Mouse (Mus musculus) left cerebral cortex, postnatal 10 days (tissue): ENCODE measurements around the gene Gys1. TPM values are rescaled to one million over a fixed set of nuclear protein-coding genes. Genes with fewer than 3 reads are reported as not detected.

Experiments
- DNase-seq, 2 experiments: peaks; one replicate each; pipeline ENCODE4 v3.0.0; 2021 to 2022; ENCODE audit warnings: low spot score in 2 of 2, mixed read lengths in 1 of 2; ENCODE audit errors: extremely low spot score in 1 of 2
- intact Hi-C: fragments of 180-260 bp; cut with DNase I; formaldehyde crosslinking; loops from one replicate; pipeline ENCODE4 v1.15.1; 2025
- total RNA-seq, 2 experiments: library from RNA; stranded (reverse); gene quantifications; 2 replicates each; pipeline ENCODE4 v1.2.3; 2021

The Gys1 gene
- total RNA-seq, 2 experiments from 2014 or later, result 16.9 to 17.3 TPM

DNA sequence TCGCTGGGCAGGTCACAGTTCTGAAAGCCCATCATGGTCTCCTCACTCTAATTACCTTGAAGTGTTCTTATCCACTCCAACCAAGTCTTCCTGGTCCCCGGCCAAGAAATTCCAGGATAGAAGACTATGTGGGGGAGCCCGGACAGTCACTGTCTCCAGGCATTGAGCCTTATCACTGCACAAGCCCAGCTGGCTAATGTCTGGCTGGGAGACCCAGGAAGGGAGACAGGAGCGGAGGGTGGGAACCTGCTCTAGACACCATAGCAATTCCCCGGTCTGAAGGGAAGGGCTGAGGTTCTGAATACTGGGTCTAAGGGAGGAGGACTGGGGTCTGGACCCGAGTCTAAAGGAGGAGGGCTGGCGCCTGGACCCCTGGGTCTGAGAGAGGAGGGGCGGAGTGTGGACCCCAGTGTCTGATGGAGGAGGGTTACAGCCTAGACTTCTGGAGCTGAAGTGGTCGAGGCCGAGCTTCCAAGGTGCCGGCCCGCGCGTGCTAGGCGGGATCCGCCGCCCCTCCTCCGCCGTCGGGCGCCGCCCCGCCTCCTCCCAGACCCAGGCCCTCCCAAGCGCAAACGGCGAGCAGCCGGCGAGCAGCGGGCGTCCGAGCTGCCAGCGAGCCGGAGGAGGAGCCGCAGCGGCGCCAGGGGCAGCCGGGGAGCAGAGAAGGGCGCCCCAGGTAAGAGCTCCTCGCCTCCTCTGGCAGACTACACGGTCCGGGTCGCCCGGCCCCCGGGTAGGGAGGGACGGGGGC, 21.4 kb upstream of the Gys1 start, which contains the start of gene Ntf5:
Gene Ntf5 (plus strand): TSS at position 583 of the 751 bp plus-strand sequence.
- DNase-seq, result peak in 1 of 2 experiments; percentile 32
- intact Hi-C loops, result no loop called here

DNA sequence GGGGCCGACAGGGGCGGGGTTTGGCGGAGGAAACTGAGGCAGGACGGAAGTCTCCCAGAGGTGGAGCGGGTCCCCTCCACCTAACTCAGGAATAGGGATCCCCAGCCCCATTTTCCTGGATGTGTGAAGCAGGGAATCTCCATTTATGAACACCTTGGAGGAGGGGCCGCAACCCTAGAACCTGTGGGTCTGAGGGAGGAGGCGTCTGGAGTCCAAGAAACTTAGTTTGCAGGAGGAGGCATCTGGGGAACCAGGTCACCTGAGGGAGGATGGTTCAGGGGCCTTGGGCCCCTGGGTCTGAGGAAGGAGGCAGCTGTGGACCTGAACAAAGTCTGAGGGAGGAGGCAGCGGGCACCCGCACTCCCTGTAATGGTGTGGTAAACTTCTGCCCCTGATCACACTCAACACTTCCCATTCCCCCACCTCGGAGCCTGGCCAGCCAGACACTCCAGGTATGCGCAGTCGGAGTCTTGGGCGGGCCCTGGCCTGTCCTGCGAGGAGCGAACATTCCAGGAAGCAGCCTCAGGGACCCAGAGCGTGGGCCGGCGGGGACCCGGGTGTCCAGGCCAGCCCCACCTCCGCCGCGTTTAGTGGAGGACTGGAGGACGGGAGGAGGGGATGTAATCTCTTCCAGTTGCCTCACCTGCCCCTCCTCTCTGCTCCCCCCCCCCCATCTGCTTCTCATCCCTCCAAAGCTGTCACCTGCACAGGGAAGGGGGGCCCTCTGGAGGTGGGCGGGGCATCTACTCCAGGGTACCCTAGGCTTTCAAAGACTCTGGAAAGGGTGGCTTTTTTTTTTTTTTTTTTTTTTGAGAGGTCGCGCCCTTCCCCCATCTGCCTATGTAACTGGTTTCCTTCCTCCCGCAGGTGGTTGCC, 20.5 kb upstream of the Gys1 start:
- DNase-seq, result no peak
- intact Hi-C loops, result no loop called here

DNA sequence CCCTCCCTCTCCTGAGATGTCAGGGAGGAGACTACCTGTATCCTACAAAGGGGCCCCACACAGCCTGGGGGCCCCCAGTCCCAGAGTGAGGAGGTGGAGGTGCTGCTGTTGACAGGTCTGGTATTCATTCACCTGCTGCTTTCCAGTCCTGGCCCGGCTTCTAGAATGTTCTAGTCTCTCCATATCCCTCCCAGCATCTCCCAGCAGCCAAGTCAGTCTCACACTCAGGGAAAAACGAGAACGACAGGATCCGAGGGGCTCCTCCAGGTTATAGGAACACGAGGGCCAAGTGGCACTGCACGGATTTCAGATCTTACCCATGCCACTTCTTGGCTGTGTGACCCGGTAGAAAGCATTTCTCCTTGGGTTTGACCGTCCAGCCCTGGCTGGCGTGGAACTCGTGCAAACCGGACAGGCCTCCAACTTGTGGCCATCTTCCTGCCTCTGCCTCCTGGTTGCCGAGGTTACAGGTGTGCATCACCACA, 19.9 kb upstream of the Gys1 start:
- DNase-seq, result no peak
- intact Hi-C loops, result no loop called here

DNA sequence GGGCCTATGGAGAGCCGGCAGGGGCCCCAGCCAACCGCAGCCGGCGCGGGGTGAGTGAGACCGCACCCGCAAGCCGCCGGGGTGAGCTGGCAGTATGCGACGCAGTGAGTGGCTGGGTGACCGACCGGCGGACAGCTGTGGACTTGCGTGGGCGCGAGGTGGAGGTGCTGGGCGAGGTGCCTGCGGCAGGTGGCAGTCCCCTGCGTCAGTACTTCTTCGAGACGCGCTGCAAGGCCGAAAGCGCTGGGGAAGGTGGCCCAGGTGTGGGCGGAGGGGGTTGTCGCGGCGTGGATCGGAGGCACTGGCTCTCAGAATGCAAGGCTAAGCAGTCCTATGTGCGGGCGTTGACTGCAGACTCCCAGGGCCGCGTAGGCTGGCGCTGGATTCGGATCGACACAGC, 19.0 kb upstream of the Gys1 start:
- intact Hi-C loops, result no loop called here
- no peak for DNase-seq

DNA sequence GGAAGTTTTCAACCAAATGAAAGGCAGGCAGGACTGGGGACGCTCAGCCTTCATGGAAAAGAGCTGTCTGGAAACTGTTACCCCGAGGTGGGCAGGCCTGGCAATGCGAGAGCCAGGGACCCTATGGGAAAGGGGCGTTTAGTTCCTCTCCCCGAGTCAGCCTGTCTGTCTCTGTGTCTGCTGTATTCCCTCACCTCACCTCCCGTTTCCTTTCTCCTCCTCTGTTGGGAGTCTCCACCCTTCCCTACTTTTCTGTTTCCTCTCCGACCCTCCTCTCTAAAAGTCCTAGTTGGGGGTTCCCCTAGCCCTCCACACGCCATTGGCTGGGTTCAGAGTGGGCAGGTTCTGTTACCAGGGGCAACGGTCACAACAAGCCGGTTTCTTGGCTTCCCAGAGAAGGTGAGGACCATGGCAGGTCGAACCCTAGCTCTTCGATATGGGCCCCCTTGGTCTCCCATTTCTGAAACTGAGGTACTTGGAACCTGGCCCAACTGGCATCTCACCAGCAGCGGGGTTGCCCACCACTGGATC, 16.6 kb upstream of the Gys1 start:
- no peak for DNase-seq
- intact Hi-C loops, result no loop called here

DNA sequence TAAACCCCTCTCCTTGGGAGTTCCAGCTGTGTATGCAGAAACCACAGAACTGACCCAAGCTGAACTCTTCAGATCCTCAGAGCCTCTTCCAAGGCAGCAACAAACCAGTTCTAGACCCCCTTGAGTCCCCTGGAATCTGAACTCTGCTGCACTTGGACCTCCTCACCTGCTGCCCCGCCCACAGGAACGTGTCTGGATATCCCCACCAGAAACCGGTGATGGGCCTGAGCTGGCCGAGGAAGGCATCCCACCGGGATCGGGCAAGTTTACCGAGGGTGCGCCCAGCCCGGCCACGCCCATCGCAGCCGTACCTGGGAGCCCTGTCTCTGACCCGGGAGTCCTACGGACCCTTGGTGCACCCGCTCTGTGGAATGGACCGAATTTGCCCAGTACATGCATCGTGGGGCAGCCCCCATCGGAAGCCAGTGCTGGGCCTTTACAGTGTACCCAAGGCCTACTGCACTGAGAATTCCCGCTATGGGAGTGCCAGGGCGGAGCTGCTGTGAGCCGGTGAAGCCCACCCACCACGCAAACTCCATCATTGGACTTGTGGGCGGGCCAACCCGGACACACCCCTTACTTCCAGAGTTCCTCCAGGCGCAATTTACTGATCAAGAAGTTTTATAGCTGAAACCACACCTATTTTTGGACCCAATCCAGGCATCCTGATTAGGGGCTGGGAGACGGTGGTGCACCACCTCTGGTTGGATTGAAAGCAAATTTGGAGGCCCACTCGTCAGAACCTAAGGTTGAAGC, 14.6 kb upstream of the Gys1 start:
- intact Hi-C loops, result no loop called here
- no peak for DNase-seq

DNA sequence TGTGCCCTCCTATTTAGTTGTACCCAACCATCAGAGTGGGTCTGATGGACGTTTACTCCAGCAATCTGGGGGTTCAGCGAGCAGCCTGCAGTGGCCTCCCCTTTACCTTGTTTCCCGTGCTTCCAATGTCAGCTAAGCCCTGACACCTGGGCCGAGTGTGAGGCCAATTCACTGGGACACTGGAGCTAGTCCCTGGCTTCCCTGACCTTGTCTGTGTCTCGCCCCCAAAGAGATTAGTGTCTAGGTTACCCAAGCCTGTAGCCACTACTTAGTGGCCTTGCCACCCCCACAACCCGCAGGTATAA, 14.1 kb upstream of the Gys1 start, which contains the start of gene Lhb:
Gene Lhb (plus strand): TSS at position 206 of the 305 bp plus-strand sequence.
- DNase-seq, result no peak

DNA sequence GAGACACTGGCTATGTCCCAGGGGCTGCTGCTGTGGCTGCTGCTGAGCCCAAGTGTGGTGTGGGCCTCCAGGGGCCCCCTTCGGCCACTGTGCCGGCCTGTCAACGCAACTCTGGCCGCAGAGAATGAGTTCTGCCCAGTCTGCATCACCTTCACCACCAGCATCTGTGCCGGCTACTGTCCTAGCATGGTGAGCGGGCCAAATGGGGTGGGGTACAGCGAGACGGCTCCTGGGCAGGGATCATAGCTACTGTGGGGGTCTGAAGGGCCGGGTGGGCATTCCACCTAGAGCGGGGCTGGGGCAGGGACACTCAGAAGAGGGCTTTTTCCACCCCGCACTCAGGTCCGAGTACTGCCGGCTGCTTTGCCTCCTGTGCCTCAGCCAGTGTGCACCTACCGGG, 13.4 kb upstream of the Gys1 start:
- intact Hi-C loops, result no loop called here
- DNase-seq, result no peak

More for the DNA sequence above, 14.1 kb upstream of the Gys1 start, which contains the start of gene Lhb:
- intact Hi-C loops, result no loop called here

DNA sequence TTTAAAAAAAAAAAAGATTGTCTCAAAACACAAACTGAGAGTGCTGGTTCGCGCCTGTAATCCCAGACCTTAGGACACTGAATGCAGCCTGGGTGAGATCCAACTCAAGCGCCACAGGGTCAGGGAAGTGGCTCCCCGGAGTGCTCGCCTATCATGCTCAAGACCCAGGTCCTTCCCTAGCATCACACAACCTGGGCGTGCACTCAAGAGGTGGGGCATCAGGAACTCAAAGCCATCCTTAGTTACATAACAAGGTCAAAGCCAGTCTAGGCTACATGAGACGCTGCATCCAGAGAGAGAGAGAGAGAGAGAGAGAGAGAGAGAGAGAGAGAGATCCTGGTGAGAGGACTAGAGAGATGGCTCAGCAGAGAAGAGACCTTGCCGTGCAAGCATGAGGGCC, 8.1 kb upstream of the Gys1 start:
- no peak for DNase-seq
- intact Hi-C loops, result no loop called here

DNA sequence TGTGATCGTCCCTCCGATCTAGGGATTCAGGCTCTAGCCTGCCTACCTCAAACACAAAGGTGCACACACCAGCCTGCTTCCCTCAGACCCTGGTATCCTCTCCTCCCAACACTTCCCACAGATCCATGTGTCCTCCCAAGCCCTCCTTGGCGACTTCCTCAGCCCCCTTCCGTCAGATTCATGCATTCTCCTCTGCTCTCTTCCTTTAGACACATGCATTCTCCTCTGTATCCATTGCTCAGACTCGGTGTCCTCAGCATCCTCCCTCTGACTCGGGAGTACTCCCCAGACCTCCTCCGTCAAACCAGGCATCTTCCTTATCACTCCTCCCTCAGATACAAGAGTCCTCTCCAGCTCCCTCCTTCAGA, 825 bp upstream of the Gys1 start:
- no peak for DNase-seq
- intact Hi-C loops, result no loop called here

DNA sequence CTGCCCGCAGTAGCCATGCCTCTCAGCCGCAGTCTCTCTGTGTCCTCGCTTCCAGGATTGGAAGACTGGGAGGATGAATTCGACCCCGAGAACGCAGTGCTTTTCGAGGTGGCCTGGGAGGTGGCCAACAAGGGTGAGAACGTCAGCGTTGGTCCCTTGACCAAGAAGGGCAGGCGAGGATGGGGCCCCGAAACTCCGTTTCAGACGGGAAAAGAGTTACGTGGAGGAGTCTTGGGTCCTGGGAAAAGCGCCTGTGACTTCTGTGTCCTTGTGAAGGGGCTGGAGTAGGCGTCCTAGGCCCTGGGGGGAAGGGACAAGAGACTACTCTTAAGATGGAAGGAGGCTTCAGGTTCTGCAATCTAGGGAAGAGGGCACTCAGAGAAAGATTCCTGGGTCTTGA, 394 bp downstream of the Gys1 start:
- intact Hi-C loops, result no loop called here
- no peak for DNase-seq

DNA sequence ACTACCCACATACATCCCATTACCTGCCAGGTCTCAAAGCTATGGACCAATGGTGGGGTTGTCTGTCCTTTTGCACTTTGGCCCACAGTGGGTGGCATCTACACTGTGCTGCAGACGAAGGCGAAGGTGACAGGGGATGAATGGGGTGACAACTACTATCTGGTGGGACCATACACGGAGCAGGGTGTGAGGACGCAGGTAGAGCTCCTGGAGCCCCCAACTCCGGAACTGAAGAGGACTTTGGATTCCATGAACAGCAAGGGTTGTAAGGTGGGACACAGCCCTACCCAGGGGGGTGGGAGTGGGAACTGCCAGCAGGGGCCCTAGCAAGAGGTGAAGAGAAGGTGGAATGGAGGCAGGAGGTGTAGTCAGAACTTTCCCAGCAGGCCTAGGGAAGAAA, 1.8 kb downstream of the Gys1 start:
- DNase-seq, result no peak
- intact Hi-C loops, result no loop called here

DNA sequence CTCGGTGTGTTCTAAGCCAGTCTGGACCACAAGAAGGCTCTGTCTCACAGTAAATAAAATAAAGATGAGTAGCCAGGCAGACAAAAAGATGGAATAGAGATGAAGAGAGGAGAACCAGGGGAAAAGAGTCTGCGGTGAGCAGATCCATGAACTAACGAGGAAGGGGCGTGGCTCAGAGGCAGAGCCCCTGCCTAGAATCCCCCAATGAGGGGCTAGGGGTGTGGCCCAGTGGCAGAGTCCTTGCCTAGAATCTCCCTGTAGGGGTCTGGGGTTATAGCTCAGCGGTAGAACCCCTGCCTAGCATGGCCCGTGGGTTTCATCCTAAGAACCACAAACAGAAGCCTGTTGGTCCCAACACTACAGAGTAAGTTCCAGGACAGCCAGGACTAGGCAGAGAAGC, 2.4 kb downstream of the Gys1 start:
- intact Hi-C loops, result no loop called here
- DNase-seq, result no peak

DNA sequence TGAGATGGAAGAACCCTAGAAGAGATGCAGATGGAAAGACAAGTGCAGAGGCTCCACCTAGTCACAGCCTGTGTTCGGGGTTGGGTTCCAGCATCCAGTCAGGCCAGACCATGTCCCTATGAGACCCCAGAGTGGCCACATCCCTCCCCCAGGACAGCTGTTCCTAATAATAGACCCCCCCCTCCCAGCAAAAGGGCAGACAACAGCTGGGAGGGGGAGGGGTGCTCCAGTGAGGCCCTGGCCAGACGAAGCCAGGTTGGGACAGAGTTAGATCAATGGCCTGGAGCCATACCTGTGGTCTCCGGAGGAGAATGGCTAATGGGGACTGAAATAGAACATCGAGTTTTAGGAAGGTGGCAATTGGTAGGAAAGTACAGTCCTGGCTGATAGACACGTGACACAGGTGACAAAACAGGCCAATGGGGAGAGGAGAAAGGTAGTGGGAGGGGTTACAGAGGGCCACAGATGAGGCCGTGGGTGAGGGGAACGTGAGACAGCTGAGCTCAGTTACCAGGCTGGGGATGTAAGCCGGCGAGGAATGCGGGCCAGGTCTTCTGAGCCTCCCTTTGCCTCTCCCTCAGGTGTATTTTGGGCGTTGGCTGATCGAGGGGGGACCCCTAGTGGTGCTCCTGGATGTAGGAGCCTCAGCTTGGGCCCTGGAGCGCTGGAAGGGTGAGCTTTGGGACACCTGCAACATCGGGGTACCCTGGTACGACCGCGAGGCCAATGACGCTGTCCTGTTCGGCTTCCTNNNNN, 3.1 kb downstream of the Gys1 start, which contains the start of gene Ruvbl2:
Gene Ruvbl2 (minus strand): TSS at position 576 of the 756 bp plus-strand sequence.
- DNase-seq, result no peak
- intact Hi-C loops, result no loop called here

DNA sequence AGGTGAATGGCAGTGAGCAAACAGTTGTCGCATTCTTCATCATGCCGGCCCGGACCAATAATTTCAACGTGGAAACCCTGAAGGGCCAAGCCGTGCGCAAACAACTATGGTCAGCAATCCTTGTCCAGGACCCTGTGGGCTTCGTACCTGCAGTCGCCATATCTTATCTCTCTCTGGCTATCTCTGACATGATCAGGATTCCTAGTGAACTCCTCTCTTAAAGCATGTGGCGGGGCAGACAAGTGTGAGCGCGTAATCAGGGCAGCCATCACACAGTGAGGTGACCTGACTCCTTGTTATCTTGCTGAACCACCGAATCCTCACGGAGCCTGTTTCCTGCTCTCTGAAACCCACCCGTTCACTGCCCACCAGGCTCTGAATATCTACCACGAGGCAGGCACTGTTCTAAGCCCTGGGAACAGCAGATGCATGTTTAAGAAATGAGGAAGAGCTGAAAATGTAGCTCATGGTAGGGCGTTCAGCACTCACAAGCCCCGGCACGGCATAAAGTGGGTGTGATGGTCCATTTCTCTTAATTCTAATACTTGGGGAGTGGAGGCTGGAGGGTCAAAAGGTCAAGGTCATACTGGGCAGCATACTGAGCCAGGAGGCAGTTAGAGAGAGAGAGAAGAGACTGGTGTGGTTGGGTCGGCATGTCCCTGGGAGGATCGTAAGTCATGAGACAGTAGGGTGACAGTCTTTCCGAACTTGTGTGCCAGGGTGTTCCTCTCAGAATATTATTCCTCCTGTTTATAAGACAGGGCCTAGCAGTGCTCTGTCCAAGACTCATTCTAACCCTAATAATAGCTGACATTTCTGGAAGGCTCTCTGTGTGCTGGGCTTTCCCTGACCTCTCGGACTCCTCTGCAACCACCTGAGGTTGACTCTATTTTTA, 9.1 kb downstream of the Gys1 start:
- no peak for DNase-seq
- intact Hi-C loops, result no loop called here

DNA sequence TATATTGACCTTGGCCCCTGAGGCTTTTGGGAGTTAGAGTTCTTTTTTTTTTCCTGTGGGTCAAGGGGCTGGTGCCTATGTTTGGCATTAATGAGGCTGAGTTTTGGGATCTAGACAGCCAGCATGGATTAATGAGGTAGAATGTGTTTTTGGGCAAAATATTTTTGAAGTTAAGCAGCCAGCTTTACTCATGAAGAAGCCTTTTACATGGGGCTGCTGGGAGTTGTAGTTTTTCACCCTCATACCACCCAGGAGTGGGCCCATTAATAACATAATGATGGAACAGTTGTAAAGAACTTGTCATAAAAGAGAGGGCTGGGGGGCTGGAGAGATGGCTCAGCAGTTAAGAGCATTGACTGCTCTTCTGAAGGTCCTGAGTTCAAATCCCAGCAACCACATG, 11.9 kb downstream of the Gys1 start:
- DNase-seq, result no peak
- intact Hi-C loops, result no loop called here

DNA sequence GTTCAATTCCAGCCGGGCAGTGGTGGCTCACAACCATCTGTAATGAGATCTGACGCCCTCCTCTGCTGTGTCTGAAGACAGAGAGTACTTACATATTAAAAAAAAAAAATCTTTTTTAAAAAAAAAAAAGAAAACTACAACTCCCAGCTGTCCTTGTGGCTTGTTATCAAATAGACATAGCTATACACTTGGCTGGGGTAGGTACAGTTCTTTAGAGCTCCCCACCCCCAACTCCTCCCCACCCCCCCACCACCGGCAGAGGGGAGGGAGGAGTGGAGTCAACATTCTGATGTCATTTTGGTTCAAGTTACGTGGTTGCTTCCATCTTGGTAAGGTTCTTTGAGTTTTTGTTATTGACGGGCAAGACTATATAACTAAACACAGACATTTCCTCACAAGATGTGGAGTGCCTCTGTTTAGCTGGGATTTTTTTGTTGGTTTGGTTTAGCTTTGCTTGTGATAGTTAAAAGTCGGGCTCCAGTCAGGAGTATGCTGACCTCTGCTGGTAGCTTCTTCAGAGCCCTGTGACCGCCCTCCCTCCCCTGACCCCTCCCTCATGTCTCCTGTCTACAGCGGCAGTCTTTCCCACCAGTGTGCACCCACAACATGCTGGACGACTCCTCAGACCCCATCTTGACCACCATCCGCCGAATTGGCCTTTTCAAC, 12.8 kb downstream of the Gys1 start:
- intact Hi-C loops, result no loop called here
- DNase-seq, result peak in 1 of 2 experiments; percentile 44
